Mouse (Mus musculus) ovary, postnatal 10 days (tissue): ENCODE data around the gene Nol6.
"Not testable (repeated sequence)": the region's sequence is repeated elsewhere in the genome, so short reads cannot be mapped to it uniquely, and the experiment has no call there.

Experiments
- DNase-seq: peaks from one replicate; pipeline ENCODE4 v3.0.0; 2022; ENCODE audit warnings: low spot score

The Nol6 gene

DNA sequence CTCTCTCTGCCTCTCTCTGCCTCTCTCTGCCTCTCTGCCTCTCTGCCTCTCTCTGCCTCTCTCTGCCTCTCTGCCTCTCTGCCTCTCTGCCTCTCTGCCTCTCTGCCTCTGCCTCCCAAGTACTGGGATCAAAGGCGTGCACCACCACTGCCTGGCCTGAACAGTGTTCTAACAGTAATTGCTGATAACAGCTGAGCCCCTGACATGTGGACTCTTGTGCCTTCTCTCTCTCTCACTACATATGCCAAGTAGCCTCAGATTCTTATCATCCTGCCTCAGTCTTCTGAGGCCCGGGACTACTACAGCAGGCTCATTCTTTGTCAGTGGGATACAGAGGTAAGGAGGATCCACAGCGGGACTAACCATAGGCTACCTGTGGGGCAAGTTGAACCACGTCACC lies 41.5 kb downstream of the Nol6 start:
- DNase-seq = not testable (repeated sequence)

DNA sequence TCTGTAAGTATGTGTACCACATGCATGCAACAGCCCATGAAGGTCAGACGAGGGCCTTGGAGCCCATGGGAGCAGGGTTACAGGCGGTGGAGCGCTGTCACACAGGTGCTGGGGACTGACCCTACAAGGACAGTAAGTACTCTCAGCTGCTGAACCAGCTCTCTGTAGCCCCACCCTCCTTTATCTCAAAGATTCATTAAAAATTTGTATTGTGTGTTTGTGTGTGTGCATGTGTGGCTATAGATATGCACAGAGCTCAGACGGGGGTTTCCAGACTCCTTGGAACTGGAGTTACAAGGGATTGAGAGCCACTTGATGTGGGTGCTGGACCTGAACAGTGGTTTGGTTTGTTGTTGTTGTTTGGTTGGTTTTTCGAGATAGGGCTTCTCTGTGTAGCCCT lies 42.5 kb downstream of the Nol6 start:
- no peak for DNase-seq

DNA sequence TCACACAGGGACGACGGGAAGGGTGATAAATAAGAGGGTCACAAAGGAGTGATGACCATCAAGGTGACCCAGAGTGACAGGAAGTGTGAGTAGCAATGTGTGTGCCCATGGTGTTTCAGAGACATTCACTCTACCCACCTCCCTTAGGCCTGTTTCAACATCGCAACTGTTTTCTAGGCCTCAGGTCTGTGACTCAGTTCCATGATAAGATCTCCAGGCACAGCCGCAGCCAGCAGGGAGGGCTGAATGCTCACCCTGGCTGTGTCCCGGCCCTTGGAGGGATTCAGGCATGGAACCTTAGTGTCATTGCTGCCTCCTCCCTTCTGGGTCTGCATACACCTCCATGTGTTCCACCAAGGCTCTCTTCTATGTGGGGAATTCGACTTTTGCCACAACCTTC lies 45.5 kb downstream of the Nol6 start:
- no peak for DNase-seq

DNA sequence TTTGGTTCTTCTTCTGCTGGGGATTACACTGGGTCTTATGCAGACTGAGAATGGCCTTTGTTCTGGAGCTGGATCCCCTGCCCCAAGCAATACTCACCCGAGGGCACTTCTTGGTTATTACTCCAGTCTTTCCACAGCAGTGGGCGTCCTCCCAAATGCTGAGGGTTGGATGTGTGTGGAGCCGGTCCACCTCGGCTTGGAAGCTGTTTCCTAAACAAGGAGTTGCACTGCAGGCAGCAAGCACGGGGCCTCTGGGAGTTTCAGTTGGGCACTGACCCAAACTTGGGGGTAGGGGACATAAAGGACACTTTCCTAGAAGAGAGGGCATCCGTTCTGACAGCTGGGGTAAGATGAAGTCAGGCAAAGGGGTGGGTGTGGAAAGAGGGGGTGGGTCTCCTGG lies 49.8 kb downstream of the Nol6 start:
- no peak for DNase-seq

DNA sequence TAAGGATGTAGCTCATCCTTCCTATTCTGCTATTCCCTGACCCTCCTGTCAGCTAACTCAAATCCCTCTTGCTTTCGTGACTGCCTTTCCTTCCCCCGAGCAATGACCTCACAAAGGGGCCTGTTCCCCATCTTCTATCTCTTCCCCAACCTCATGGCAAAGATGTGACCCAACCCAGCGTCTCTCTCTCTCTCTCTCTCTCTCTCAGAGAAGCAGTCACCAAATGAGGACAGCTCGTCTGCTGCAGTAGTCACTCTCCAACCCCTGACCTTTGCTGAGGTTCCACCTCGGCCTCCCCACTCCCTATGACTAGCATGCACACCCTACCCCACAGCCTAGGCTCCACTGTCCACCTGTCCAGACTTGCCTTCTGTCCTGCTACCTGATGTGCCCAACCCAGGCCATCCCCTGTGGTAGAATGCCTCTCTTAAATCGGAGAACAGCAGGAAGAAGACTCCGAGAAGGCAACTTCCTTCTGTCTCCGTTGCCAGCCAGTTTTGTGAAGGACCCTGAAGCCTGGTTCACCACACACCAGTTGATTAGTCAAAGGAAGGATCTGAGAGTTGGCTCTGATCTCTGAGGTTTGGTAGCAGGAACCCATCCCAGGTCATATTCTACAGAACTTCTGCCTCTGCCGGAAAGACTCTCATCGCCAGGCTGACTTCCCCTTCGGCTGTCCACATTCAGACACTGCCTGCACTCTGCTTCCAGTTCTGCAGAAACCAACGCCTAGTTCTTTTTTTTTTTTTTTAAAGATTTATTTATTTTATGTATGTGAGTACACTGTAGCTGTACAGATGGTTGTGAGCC lies 51.0 kb downstream of the Nol6 start:
- DNase-seq = no peak

DNA sequence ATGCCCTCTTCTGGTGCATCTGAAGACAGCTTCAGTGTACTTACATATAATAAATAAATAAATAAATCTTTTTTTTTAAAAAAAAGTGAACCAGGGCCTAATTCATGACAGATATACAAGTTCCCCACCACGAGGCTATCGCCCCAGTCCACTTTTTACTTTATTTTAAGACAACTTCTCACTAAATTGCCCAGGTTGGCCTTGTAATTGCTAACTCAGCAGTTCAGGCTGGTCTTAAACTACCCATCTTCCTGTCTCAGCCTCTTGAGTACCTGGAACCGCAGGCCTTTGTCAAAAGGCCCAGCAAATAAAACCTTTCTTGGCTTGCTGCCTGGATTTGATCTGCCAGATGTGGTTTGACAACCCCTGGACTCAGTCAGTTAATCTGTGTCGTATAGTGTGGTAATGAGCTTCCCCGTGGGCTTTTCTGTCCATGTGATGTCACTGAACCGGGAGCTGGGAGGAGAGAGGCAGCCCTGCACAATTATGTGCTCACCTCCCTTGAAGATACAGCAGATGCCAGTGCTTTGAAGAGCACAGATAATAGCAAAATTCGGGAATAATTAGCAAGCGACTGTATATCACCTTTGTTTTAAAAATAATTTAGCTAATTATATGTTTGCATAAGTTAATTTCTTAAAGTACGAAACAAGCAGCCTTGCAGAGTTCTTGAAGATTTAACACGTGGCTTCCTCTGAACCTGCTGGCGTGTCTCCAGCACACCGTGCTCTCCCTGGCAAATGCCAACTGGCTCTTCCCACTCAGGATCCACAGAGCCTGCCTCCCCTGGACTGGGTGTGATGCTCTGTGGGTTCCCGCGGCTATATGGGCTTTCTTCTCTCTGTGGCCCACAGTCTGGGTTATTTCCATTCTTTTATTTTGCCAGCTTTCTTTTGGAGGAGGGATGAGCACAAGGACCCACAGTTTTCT lies 52.5 kb downstream of the Nol6 start:
- DNase-seq = no peak

DNA sequence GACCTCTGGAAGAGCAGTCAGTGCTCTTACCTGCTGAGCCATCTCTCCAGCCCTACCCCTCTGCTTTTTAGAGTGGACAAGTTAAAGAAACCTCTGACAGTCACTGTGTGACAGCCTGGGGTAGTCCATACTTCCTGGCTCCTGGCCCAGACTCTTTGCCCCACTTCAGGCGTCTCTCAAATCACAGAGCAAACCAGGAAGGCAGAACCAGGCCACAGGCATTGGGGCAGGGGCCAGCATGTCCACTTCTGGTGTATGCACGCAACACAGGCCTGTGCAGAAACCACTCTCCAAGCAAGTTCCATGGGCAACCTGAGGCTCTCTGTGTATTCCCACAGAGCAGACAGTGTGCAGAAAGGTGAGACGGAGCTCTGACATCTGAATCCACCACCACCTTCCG lies 59.1 kb downstream of the Nol6 start:
- no peak for DNase-seq
